Mouse (Mus musculus) ES-E14 (cell line): ENCODE measurements around the gene Hmox2. TPM values are rescaled to one million over a fixed set of nuclear protein-coding genes. Genes with fewer than 3 reads are reported as not detected.

Source experiments
- DNase-seq: peaks from one replicate; pipeline ENCODE4 v3.0.0-alpha.2; 2013; ENCODE audit warnings: low read depth, low spot score
- H3K27ac ChIP-seq: 2 replicates; pipeline ENCODE4 v1.5.1; 2012; ENCODE audit warnings: low read depth, mild to moderate bottlenecking, low read length, moderate library complexity, mixed read lengths; ENCODE audit not compliant: poor library complexity, insufficient read depth, severe bottlenecking
- H3K36me3 ChIP-seq: 2 replicates; pipeline ENCODE4 v1.6.1; 2012; ENCODE audit warnings: mild to moderate bottlenecking, low read length, moderate library complexity, mixed read lengths; ENCODE audit not compliant: control insufficient read depth, poor library complexity, insufficient read depth, severe bottlenecking
- H3K4me1 ChIP-seq, 2 experiments: fragments of 150-350 bp in 1 of 2; sonication (generic) in 1 of 2; 2 replicates each; pipeline ENCODE4 v1.6.1; 2012; ENCODE audit warnings: low read length in 2 of 2, mild to moderate bottlenecking in 1 of 2, mixed read lengths in 1 of 2; ENCODE audit not compliant: control insufficient read depth in 2 of 2, insufficient read depth in 2 of 2, poor library complexity in 1 of 2
- H3K4me3 ChIP-seq, 2 experiments: fragments of 150-350 bp in 1 of 2; sonication (generic) in 1 of 2; 2 replicates each; pipeline ENCODE4 v1.5.1; 2012; ENCODE audit warnings: low read length in 2 of 2, low read depth in 1 of 2, mild to moderate bottlenecking in 1 of 2, mixed read lengths in 1 of 2; ENCODE audit not compliant: insufficient read depth in 1 of 2, poor library complexity in 1 of 2, severe bottlenecking in 1 of 2
- H3K9ac ChIP-seq: 2 replicates; pipeline ENCODE4 v1.6.1; 2012; ENCODE audit warnings: low read depth, mild to moderate bottlenecking, low read length, mixed read lengths; ENCODE audit not compliant: poor library complexity, insufficient read depth, severe bottlenecking
- H3K9me3 ChIP-seq: fragments of 150-350 bp; sonication (generic); 2 replicates; pipeline ENCODE4 v1.6.1; 2012; ENCODE audit warnings: low read depth, mild to moderate bottlenecking, low read length; ENCODE audit not compliant: control insufficient read depth, insufficient read depth
- CHD2 ChIP-seq: IDR thresholded peaks from 2 replicates; pipeline ENCODE4 v1.6.1; 2014; ENCODE audit warnings: mild to moderate bottlenecking, low read depth, low read length, inconsistent platforms
- HCFC1 ChIP-seq: IDR thresholded peaks from 2 replicates; pipeline ENCODE4 v1.6.1; 2012; ENCODE audit warnings: low read length, inconsistent platforms, borderline replicate concordance; ENCODE audit not compliant: insufficient read depth
- MAFK ChIP-seq: IDR thresholded peaks from 2 replicates; pipeline ENCODE4 v1.6.1; 2014; ENCODE audit warnings: mild to moderate bottlenecking, low read depth, low read length, inconsistent platforms; ENCODE audit not compliant: insufficient read depth
- ZC3H11A ChIP-seq: IDR thresholded peaks from 2 replicates; pipeline ENCODE4 v1.6.1; 2012; ENCODE audit warnings: low read depth, mild to moderate bottlenecking, inconsistent platforms, low read length, borderline replicate concordance
- ZNF384 ChIP-seq: IDR thresholded peaks from 2 replicates; pipeline ENCODE4 v1.6.1; 2012; ENCODE audit warnings: low read depth, low read length, inconsistent platforms
- in situ Hi-C, 2 experiments: fragments of 600-800 bp; cut with MboI; formaldehyde crosslinking; loops; one replicate each; pipeline ENCODE4 v1.15.1; 2025; ENCODE audit warnings: low sequenced_read_pairs in 2 of 2, inconsistent platforms in 1 of 2; ENCODE audit not compliant: unreplicated experiment in 2 of 2
- total RNA-seq: library from RNA; depleted of rRNA; stranded (reverse); fragments of 300-350 nt; gene quantifications from 2 replicates; pipeline ENCODE4 v1.2.3, GENCODE M21; 2012

The Hmox2 gene
- total RNA-seq, 1 experiment = 36.1 TPM

DNA sequence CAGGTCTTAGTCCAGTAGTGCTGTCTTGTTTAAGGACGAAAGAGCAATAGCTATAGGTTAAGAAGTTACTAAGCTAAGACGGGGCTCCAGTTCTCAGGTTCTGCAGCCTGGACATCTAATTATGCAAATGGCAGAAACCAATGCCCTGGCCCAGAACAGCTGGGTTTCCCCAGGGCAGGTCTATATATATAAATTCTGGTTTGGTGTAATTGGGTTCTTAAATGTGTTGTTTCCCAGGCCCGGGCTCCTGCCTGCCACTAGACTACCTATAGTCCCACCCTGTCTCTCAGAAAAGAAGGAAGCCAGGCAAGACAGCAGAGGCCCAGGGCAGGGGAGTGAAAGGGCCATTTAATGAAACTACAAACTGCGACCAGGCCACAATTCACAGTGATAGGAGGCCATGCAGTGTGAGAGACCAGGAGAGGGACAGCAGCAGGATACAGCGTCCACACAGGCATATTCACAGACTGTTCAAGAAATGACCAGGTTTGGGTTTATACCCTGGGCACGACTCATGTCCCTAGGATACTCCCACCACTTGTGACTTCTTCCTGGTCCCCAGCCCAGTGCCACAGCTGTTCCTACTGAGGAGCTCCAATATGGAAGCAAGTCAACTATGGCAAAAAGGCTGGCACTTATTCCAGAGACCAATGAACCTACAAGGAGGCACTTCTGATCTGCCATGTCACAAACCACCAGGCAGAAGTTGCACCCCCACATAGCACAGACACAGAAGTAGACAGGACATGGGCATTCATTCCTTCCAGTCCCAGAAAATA, 41.0 kb downstream of the Hmox2 start:
- no peak overlapping the region for H3K27ac ChIP-seq
- in situ Hi-C loops = no loop called here
- TF ChIP-seq ZC3H11A (no peak), HCFC1 (no peak), CHD2 (no peak), ZNF384 (no peak), MAFK (no peak)
- H3K4me1 ChIP-seq = no peaks in the 10 kb centered on the region
- H3K9ac ChIP-seq = no peak overlapping the region
- H3K4me3 ChIP-seq = no peak overlapping the region
- H3K9me3 ChIP-seq = no peaks in the 10 kb centered on the region
- no peak for DNase-seq
- peaks cover 44% of the 10 kb centered on the region for H3K36me3 ChIP-seq

DNA sequence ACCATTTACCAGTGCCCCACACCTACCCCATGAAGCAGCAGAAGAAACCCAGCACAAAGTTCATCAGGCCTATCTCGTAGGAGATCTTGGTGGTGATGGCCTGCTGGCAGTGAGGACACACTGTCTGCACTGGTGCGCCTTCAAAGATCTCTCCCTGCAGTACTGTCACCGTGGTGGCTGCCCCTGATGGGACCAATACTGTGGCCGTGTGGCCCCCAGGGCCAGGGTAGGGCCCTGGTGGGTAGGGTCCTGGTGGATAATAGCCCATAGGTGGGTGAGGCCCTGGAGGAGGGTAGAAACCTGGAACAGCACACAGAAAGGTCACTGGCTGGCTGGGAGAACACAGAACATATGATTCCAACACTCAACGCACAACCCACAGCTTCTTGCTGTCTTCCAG, 42.6 kb downstream of the Hmox2 start:
- no peak for DNase-seq
- no peak for TF ChIP-seq CHD2
- no peak for TF ChIP-seq HCFC1
- no peak for TF ChIP-seq MAFK
- TF ChIP-seq ZC3H11A = no peak
- no peak for TF ChIP-seq ZNF384
- in situ Hi-C loops = no loop called here
- Histone ChIP-seq H3K36me3 (peaks cover 42% of the 10 kb centered on the region), H3K9me3 (no peaks in the 10 kb centered on the region), H3K9ac (no peak overlapping the region), H3K4me1 (no peaks in the 10 kb centered on the region), H3K4me3 (no peak overlapping the region), H3K27ac (no peak overlapping the region)

DNA sequence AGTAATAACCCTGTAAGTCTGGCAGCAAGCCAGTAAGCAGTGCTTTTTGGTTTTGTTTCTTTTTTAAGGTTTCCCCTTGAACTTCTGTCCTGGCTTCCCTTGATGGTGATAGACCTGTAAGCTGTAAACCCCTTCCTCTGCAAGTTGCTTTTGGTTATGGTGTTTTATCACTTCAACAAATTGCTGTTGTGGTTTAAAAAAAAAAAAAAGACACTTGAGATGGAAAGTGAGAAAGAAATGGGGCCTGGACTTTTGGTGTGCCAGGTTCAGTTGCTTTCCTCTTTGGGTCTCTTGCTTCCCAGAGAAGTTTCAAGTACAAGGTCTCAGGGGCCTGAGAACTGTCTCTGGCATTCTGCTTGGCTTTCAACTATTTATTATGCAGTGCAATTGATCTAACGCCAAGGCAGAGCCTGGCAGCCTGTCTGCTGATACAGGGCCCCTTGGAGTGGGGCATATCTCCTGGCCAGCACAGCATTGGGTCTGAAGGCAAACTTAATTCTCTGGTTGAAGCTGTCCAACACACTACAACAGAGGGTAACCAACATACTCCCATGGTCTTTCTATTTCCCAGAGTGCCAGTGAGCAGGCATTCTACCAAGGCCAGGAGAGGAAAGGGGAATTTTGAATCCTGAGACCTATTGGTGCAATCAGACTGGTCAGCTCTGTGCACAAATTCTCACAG, 47.3 kb downstream of the Hmox2 start:
- no peak overlapping the region for H3K9ac ChIP-seq

DNA sequence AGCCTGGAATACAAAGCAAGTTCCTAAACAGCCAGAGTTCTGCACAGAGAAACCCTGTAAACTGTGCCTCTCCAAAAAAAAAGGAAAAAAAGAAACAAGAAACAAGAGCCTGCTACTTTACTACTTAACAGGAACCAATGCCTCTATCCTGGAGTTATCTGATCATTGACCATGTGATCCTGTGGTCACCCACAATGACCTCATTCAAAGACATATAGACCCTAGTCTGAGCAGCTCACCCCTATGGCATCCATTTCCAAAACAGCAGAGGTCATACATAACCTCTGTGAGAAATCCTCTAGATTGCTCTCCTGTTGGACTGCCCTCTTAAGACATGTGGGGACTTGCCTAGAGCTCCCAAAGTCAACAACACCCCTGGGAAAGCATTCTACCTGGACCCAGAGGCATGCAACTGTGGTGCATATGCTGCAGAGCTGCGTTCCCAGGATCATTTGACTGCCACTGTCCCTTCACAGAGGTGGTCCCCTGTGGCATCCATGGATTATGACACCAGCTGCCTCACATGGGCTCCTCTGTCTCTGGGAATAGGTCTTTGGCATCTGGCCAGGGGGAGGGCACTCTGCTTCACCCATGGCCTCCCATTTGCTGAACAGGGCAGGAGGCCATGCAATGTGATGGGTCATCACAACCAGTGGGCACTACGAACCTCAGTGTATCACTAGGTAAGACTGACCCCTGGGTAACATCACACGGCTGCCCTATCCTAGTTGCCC, 51.2 kb downstream of the Hmox2 start:
- in situ Hi-C loops = no loop called here
- DNase-seq = no peak
- Histone ChIP-seq H3K9me3 (no peaks in the 10 kb centered on the region), H3K4me3 (no peak overlapping the region), H3K9ac (no peak overlapping the region), H3K27ac (0 out of 2 replicates have a peak overlapping the region, but pooled peaks have one; percentile 2), H3K36me3 (no peaks in the 10 kb centered on the region), H3K4me1 (peaks cover 0 to 12% of the 10 kb centered on the region in 2 experiments; a peak in 1 of 4 replicates)
- TF ChIP-seq MAFK (no peak), HCFC1 (no peak), ZNF384 (no peak), CHD2 (no peak), ZC3H11A (no peak)

More for the DNA sequence above, 47.3 kb downstream of the Hmox2 start:
- TF ChIP-seq CHD2 (no peak), ZC3H11A (no peak), ZNF384 (no peak), HCFC1 (no peak), MAFK (no peak)
- Histone ChIP-seq H3K9me3 (no peaks in the 10 kb centered on the region), H3K36me3 (peaks cover 17% of the 10 kb centered on the region), H3K4me1 (peaks cover 0 to 12% of the 10 kb centered on the region in 2 experiments; a peak in 1 of 4 replicates), H3K4me3 (no peak overlapping the region), H3K27ac (no peak overlapping the region)
- DNase-seq = no peak
- in situ Hi-C loops = loop anchor here in 1 of 2 experiments (5.0 kb wide), 1 partner anchor 46 kb away; the partner anchor contains the start of gene Hmox2
